Mouse (Mus musculus): Measurements from ENCODE around the gene Gpr4. TPM values are rescaled to one million over a fixed set of nuclear protein-coding genes. Genes with fewer than 3 reads are reported as not detected.

Gpr4 gene
- 0.74 and 1.4 TPM in 2 replicates for total RNA-seq (2017)

- ATAC-seq (replicated peaks in 1 of 2; ENCODE audit: insufficient read depth in 1 of 2, low FRiP score in 2 of 2, low TSS enrichment in 1 of 2, low read depth in 1 of 2, poor library complexity in 2 of 2, severe bottlenecking in 2 of 2) = peak; percentile 29 to 47; a peak in 1 of 4 replicates
Measured at GRCm38 (mm10) chr7:19211996-19212755, at the start of gene Gpr4. Gene Gpr4 (plus strand): TSS chr7:19212538.

- no peak for ATAC-seq (replicated peaks in 1 of 2; ENCODE audit: insufficient read depth in 1 of 2, low FRiP score in 2 of 2, low TSS enrichment in 1 of 2, low read depth in 1 of 2, poor library complexity in 2 of 2, severe bottlenecking in 2 of 2)
Measured at GRCm38 (mm10) chr7:19162928-19163327, 49.4 kb upstream of the Gpr4 start.

- no peak for ATAC-seq (replicated peaks in 1 of 2; ENCODE audit: insufficient read depth in 1 of 2, low FRiP score in 2 of 2, low TSS enrichment in 1 of 2, low read depth in 1 of 2, poor library complexity in 2 of 2, severe bottlenecking in 2 of 2)
Measured at GRCm38 (mm10) chr7:19163752-19164151, 48.6 kb upstream of the Gpr4 start.

- peak; percentile 20 to 25; a peak in 1 of 4 replicates for ATAC-seq (replicated peaks in 1 of 2; ENCODE audit: insufficient read depth in 1 of 2, low FRiP score in 2 of 2, low TSS enrichment in 1 of 2, low read depth in 1 of 2, poor library complexity in 2 of 2, severe bottlenecking in 2 of 2)
Measured at GRCm38 (mm10) chr7:19164189-19164588, 48.1 kb upstream of the Gpr4 start.

- ATAC-seq (replicated peaks in 1 of 2; ENCODE audit: insufficient read depth in 1 of 2, low FRiP score in 2 of 2, low TSS enrichment in 1 of 2, low read depth in 1 of 2, poor library complexity in 2 of 2, severe bottlenecking in 2 of 2) = peak; percentile 25 to 29; a peak in 1 of 4 replicates
Measured at GRCm38 (mm10) chr7:19164978-19165377, 47.4 kb upstream of the Gpr4 start.

GRCm38 (mm10) chr7:19165656-19166423 is 46.5 kb upstream of the Gpr4 start, which contains the start of gene Gipr:
Gene Gipr (minus strand): TSS chr7:19166127.
- ATAC-seq (replicated peaks in 1 of 2; ENCODE audit: insufficient read depth in 1 of 2, low FRiP score in 2 of 2, low TSS enrichment in 1 of 2, low read depth in 1 of 2, poor library complexity in 2 of 2, severe bottlenecking in 2 of 2) = peak; percentile 33 to 38; a peak in 1 of 4 replicates

GRCm38 (mm10) chr7:19166990-19167389 is 45.3 kb upstream of the Gpr4 start:
- no peak for ATAC-seq (replicated peaks in 1 of 2; ENCODE audit: insufficient read depth in 1 of 2, low FRiP score in 2 of 2, low TSS enrichment in 1 of 2, low read depth in 1 of 2, poor library complexity in 2 of 2, severe bottlenecking in 2 of 2)

- ATAC-seq (replicated peaks in 1 of 2; ENCODE audit: insufficient read depth in 1 of 2, low FRiP score in 2 of 2, low TSS enrichment in 1 of 2, low read depth in 1 of 2, poor library complexity in 2 of 2, severe bottlenecking in 2 of 2) = no peak
Measured at GRCm38 (mm10) chr7:19169506-19169905, 42.8 kb upstream of the Gpr4 start.

- ATAC-seq (replicated peaks in 1 of 2; ENCODE audit: insufficient read depth in 1 of 2, low FRiP score in 2 of 2, low TSS enrichment in 1 of 2, low read depth in 1 of 2, poor library complexity in 2 of 2, severe bottlenecking in 2 of 2) = no peak
Measured at GRCm38 (mm10) chr7:19170142-19170541, 42.2 kb upstream of the Gpr4 start.

GRCm38 (mm10) chr7:19171831-19172230 is 40.5 kb upstream of the Gpr4 start:
- ATAC-seq (replicated peaks in 1 of 2; ENCODE audit: insufficient read depth in 1 of 2, low FRiP score in 2 of 2, low TSS enrichment in 1 of 2, low read depth in 1 of 2, poor library complexity in 2 of 2, severe bottlenecking in 2 of 2) = no peak

GRCm38 (mm10) chr7:19172874-19173273 is 39.5 kb upstream of the Gpr4 start:
- peak; percentile 82 to 86 for ATAC-seq (replicated peaks in 1 of 2; ENCODE audit: insufficient read depth in 1 of 2, low FRiP score in 2 of 2, low TSS enrichment in 1 of 2, low read depth in 1 of 2, poor library complexity in 2 of 2, severe bottlenecking in 2 of 2)

GRCm38 (mm10) chr7:19175708-19176515 is 36.4 kb upstream of the Gpr4 start, which contains the start of gene Eml2:
Gene Eml2 (plus strand): TSS chr7:19176421.
- ATAC-seq (replicated peaks in 1 of 2; ENCODE audit: insufficient read depth in 1 of 2, low FRiP score in 2 of 2, low TSS enrichment in 1 of 2, low read depth in 1 of 2, poor library complexity in 2 of 2, severe bottlenecking in 2 of 2) = no peak

- ATAC-seq (replicated peaks in 1 of 2; ENCODE audit: insufficient read depth in 1 of 2, low FRiP score in 2 of 2, low TSS enrichment in 1 of 2, low read depth in 1 of 2, poor library complexity in 2 of 2, severe bottlenecking in 2 of 2) = no peak
Measured at GRCm38 (mm10) chr7:19176516-19176947, 35.8 kb upstream of the Gpr4 start.

GRCm38 (mm10) chr7:19177216-19177615 is 35.1 kb upstream of the Gpr4 start:
- no peak for ATAC-seq (replicated peaks in 1 of 2; ENCODE audit: insufficient read depth in 1 of 2, low FRiP score in 2 of 2, low TSS enrichment in 1 of 2, low read depth in 1 of 2, poor library complexity in 2 of 2, severe bottlenecking in 2 of 2)

- no peak for ATAC-seq (replicated peaks in 1 of 2; ENCODE audit: insufficient read depth in 1 of 2, low FRiP score in 2 of 2, low TSS enrichment in 1 of 2, low read depth in 1 of 2, poor library complexity in 2 of 2, severe bottlenecking in 2 of 2)
Measured at GRCm38 (mm10) chr7:19178035-19178434, 34.3 kb upstream of the Gpr4 start.

GRCm38 (mm10) chr7:19178443-19179092 is 33.8 kb upstream of the Gpr4 start:
- peak in 1 of 2 experiments; percentile 38; a peak in 1 of 4 replicates for ATAC-seq (replicated peaks in 1 of 2; ENCODE audit: insufficient read depth in 1 of 2, low FRiP score in 2 of 2, low TSS enrichment in 1 of 2, low read depth in 1 of 2, poor library complexity in 2 of 2, severe bottlenecking in 2 of 2)

GRCm38 (mm10) chr7:19179173-19179572 is 33.2 kb upstream of the Gpr4 start:
- peak; percentile 28 to 51; a peak in 2 of 4 replicates for ATAC-seq (replicated peaks in 1 of 2; ENCODE audit: insufficient read depth in 1 of 2, low FRiP score in 2 of 2, low TSS enrichment in 1 of 2, low read depth in 1 of 2, poor library complexity in 2 of 2, severe bottlenecking in 2 of 2)

All from hematopoietic stem cell, adult 5-6 weeks (primary cell).